Mouse (Mus musculus) CH12.LX (cell line): Measurements from ENCODE around the gene Pptc7.

ENCODE experiments used
- CTCF ChIP-seq, 2 experiments: IDR thresholded peaks in 1 of 2; conservative IDR thresholded peaks in 1 of 2; 2 replicates each; pipeline ENCODE4 v1.5.1; 2011 to 2012; ENCODE audit warnings: low read depth in 2 of 2, low read length in 2 of 2, improper control_type of control experiment in 1 of 2, inconsistent platforms in 1 of 2, mild to moderate bottlenecking in 1 of 2, moderate library complexity in 1 of 2
- E2F4 ChIP-seq: IDR thresholded peaks from 2 replicates; pipeline ENCODE4 v1.6.1; 2011; ENCODE audit warnings: low read depth, low read length, improper control_type of control experiment; ENCODE audit not compliant: insufficient replicate concordance
- HCFC1 ChIP-seq: IDR thresholded peaks from 2 replicates; pipeline ENCODE4 v1.6.1; 2012; ENCODE audit warnings: low read depth, mild to moderate bottlenecking, inconsistent platforms, low read length, improper control_type of control experiment
- IRF4 ChIP-seq: IDR thresholded peaks from 2 replicates; pipeline ENCODE4 v1.6.1; 2014; ENCODE audit warnings: low read depth, mild to moderate bottlenecking, inconsistent platforms, low read length, improper control_type of control experiment
- POLR2A ChIP-seq: IDR thresholded peaks from 2 replicates; pipeline ENCODE4 v1.6.1; 2011; ENCODE audit warnings: low read depth, mild to moderate bottlenecking, improper control_type of control experiment, low read length
- SIN3A ChIP-seq: IDR thresholded peaks from 2 replicates; pipeline ENCODE4 v1.6.1; 2012; ENCODE audit warnings: low read length, improper control_type of control experiment, inconsistent platforms
- ZKSCAN1 ChIP-seq: IDR thresholded peaks from 2 replicates; pipeline ENCODE4 v1.6.1; 2012; ENCODE audit warnings: low read depth, inconsistent platforms, low read length, improper control_type of control experiment, borderline replicate concordance

DNA sequence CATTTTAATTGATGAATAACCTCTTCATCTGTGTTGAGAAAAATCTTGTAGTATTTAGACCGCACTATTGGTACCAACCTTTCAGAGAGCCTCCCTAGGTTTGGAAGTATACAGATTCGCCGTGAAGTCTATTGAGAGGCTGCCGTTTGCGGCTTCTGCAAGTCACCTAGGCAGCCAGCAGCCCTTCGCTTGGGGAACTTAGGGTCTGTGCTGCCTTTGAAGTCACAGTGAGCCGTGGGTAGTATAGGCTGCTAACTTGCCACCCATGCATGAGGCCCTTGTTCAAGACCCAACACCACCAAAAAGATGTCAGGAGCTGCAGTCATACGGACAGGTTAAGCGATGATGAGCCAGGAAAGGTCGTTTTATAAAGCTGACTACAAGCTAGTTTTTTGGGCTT is 2.0 kb downstream of the Pptc7 start:
- TF ChIP-seq CTCF (conservative IDR thresholded peaks at IDR 0.05 in 1 of 2, IDR thresholded peaks at IDR 0.05 in 1 of 2; ENCODE audit: low read depth in 2 of 2, low read length in 2 of 2) (no peak), SIN3A (no peak), POLR2A (no peak), HCFC1 (no peak), IRF4 (no peak), ZKSCAN1 (no peak), E2F4 (no peak)
